Mouse (Mus musculus): ENCODE results near the gene Zfp385a. TPM values are rescaled to one million over a fixed set of nuclear protein-coding genes. Genes with fewer than 3 reads are reported as not detected.
A peak's percentile ranks its signal among the peaks of the same experiment; 100 is the strongest.

Zfp385a gene
- polyA plus RNA-seq, 1 experiment from 2014 or later, result 20.9 TPM

DNA sequence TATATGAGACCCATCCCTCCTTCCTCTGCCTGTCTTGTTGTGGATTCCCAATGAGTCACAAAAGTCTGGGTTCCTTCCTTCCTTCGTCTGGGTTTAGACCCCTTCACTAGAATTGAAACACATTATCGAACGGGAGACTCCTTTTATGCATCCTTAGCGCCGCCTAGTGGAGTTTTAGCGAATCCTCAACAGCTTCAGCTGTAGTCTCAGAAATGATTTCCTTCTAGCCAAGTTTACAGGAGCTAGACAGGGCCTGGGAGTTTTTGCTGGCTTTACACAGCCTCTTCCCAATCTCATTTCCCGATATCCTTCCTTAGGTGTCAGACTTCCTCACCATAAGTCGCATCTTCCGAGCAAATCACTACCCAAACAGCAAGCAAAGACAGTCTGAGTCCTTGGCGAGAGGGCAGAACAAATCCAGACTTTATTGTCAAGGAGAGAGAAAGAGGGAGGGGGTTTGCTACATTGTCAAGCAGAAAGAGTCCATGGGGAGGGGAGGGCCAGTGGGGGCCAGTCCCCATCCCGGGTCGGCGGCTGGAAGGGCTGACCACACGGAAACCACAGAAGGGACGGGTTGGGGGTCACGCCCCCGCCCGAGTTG lies 26.3 kb downstream of the Zfp385a start:
- Histone ChIP-seq H3K27ac (no peak overlapping the region; the same call in 1 of the 2 replicates), H3K4me1 (peaks cover 25% of the 10 kb centered on the region), H3K4me2 (replicated peaks) (peak overlapping the region; percentile 68), H3K9ac (0 out of 2 replicates have a peak overlapping the region, but pooled peaks have one; percentile 54), H3K27me3 (replicated peaks) (peaks cover 1% of the 10 kb centered on the region; the same call in 1 of the 2 replicates), H3K36me3 (peaks cover 32% of the 10 kb centered on the region), H3K4me3 (peak overlapping the region; percentile 26; the same call in 1 of the 2 replicates), H3K9me3 (no peaks in the 10 kb centered on the region)
- WGBS, result 11% methylated on average over 18 of the region's 18 CpGs
- no peak for ATAC-seq (ENCODE audit: low FRiP score, low read depth)

GRCm38 (mm10) chr15:103310365-103310910 lies 29.5 kb downstream of the Zfp385a start, which contains the start of gene Gpr84:
Gene Gpr84, minus strand, starts transcription at chr15:103310612.
- no peak for ATAC-seq (ENCODE audit: low FRiP score, low read depth)
- Histone ChIP-seq H3K27me3 (replicated peaks) (peaks cover 3% of the 10 kb centered on the region; the same call in 1 of the 2 replicates), H3K9me3 (no peaks in the 10 kb centered on the region), H3K4me2 (replicated peaks) (no peak within 1 kb of the TSS), H3K9ac (no peak within 1 kb of the TSS), H3K4me1 (peaks cover 40% of the 10 kb centered on the region), H3K27ac (no peak within 1 kb of the TSS), H3K4me3 (no peak within 1 kb of the TSS), H3K36me3 (no peaks in the 10 kb centered on the region)
- WGBS, result 73% methylated on average over 6 of the region's 6 CpGs

- Histone ChIP-seq H3K27me3 (replicated peaks) (peaks cover 3% of the 10 kb centered on the region; the same call in 1 of the 2 replicates), H3K4me2 (replicated peaks) (peak overlapping the region; percentile 30), H3K4me1 (peaks cover 38% of the 10 kb centered on the region), H3K9me3 (no peaks in the 10 kb centered on the region), H3K27ac (no peak overlapping the region), H3K36me3 (no peaks in the 10 kb centered on the region), H3K9ac (peak overlapping the region; percentile 40; the same call in 1 of the 2 replicates), H3K4me3 (no peak overlapping the region)
- 68% methylated on average over 26 of the region's 26 CpGs for WGBS
- no peak for ATAC-seq (ENCODE audit: low FRiP score, low read depth)
Measured at GRCm38 (mm10) chr15:103308876-103309580, 30.9 kb downstream of the Zfp385a start.

DNA sequence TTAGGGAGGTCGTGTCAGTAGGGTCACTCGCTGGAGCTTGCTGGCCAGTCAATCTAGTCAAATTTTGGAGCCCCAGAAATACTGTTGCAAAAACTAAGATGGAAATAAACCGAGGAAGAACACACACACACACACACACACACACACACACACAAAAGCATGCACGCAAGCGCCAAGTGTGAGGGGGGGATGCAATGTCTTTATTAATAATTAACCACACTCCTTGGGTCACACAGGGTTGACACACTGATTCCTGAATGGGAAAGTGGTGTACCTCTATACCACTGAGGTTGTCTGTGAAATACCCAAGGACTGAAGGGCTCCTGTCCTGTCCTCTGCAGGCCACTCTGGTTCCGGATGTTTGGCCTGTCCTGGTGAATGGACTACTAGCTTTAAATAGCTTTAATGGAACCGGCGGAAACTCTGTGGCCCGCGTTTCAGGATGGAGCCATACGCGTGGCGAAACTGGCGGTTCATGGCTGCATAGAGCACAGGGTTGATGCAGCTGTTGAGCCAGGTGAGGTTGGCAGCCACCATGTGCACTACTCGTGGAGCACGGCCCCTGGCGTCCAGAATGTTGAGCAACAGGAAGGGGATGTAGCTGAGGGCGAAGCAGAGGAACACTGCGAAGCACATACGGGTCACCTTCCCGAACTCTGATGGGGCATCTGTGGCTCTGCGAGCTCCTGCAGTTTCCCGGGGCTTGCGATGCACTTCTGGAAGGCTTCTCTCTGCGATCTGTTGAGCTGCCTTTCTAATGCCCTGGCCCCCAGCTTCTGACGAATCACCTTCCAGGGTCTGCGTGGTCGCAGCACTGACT lies 31.6 kb downstream of the Zfp385a start:
- Histone ChIP-seq H3K36me3 (no peaks in the 10 kb centered on the region), H3K9me3 (no peaks in the 10 kb centered on the region), H3K4me1 (peaks cover 41% of the 10 kb centered on the region), H3K4me3 (no peak overlapping the region), H3K9ac (peak overlapping the region; percentile 40; the same call in 1 of the 2 replicates), H3K27me3 (replicated peaks) (peaks cover 3% of the 10 kb centered on the region; the same call in 1 of the 2 replicates), H3K27ac (no peak overlapping the region), H3K4me2 (replicated peaks) (peak overlapping the region; percentile 30)
- 45% methylated on average over 28 of the region's 28 CpGs for WGBS
- ATAC-seq (ENCODE audit: low FRiP score, low read depth), result no peak

DNA sequence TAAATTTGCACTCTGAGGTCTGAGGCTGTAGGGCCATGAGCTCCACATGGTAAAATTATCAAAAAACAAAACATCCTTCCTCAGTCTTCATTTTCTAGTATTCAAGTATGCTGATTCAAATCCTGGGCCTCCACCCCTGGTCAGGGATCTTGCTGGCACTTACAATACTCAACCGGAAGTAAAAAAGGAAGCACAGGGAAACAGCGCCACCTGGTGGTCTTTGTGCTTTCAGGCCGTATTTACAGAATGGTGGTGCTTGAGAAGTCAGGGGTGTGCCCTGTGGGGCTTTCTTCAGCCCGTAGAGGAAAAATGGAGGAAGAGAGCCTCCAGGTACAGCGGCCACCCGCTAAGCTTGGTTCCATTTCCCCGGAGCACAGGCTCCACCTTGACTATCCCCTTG lies 32.8 kb downstream of the Zfp385a start:
- Histone ChIP-seq H3K36me3 (no peaks in the 10 kb centered on the region), H3K9me3 (no peaks in the 10 kb centered on the region), H3K9ac (0 out of 2 replicates have a peak overlapping the region, but pooled peaks have one; percentile 19), H3K4me2 (replicated peaks) (peak overlapping the region; percentile 35), H3K27me3 (replicated peaks) (peaks cover 3% of the 10 kb centered on the region; the same call in 1 of the 2 replicates), H3K4me3 (no peak overlapping the region), H3K27ac (no peak overlapping the region), H3K4me1 (peaks cover 52% of the 10 kb centered on the region)
- WGBS, result under 1% methylated on average over 7 of the region's 7 CpGs
- no peak for ATAC-seq (ENCODE audit: low FRiP score, low read depth)

DNA sequence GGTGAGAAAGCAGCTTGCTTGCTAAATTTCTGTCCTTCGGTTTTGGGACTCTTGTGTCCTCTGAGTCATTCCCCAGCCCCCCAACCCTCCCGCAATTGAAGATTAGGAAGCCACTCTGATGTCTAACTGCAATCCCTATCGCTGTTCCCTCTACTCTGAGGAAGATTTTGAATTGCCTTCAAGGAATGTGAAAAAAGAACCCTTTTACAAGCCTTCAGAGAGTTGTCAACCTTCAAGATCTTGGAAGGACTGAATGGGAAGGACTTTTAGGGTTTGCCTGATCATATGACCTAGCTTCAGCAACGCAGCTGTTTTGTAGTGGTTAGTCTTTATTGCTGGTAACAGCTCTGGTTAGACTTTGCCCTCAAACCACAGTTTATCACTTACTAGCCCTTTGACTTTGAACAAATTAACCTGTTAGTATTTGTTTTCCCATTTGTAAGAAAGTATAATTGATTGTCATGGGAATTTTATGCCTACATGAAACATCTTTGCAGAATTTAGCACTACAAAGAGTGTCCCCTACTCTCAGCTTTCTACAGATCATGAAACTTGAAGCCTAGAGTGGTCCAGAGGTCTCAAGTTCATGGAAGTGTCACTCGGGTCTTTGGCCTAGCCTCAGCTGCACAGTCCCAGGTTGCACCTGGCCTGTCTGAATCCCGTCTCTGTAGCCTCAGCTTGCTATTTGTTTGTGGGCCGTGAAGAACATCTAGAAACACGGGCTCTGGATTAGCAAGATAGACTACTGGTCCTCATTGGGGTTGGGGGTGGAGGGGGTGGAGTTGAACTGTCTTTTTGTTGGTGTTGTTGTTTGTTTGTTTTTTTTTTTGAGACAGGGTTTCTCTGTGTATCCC lies 33.9 kb downstream of the Zfp385a start:
- peaks cover 3% of the 10 kb centered on the region; the same call in 1 of the 2 replicates for H3K27me3 ChIP-seq (replicated peaks)
- H3K9me3 ChIP-seq, result no peaks in the 10 kb centered on the region
- H3K27ac ChIP-seq, result peak overlapping the region; percentile 99
- H3K4me1 ChIP-seq, result peaks cover 63% of the 10 kb centered on the region
- 16% methylated on average over 8 of the region's 8 CpGs for WGBS
- peak overlapping the region; percentile 25 for H3K4me3 ChIP-seq
- H3K4me2 ChIP-seq (replicated peaks), result peak overlapping the region; percentile 66
- H3K9ac ChIP-seq, result peak overlapping the region; percentile 59
- H3K36me3 ChIP-seq, result no peaks in the 10 kb centered on the region
- no peak for ATAC-seq (ENCODE audit: low FRiP score, low read depth)

DNA sequence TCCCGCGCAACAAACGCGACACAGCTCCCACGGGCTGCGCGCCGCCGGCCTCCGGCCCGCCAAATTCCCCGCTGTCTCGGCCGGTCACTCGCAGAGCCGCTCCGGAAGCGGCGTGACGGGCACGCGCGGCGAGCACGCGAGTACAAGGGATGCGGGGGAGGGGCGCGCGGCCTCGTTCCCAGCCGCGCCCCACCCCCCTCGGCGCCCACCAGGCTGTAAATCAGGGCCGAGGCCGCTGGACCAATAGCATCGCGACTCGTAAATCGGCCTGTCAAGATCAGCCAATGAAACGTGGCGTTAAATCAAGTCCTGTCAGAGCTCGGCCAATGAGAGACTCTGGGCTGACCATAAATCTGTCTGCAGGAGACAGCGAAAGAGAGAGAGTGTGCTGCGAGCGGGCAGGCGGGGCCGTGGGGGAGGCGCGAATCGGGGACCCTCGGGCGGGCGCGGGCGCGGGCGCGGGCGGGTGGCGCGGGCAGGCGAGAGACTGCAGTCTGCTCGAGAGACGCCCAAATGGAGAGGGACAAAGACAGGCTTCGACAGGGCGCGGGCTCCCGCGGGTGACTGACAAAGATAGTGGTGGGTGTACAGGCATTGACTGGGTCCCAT lies 34.7 kb downstream of the Zfp385a start:
- H3K27ac ChIP-seq, result peak overlapping the region; percentile 99
- peak overlapping the region; percentile 69 for H3K9ac ChIP-seq
- WGBS, result under 1% methylated on average over 71 of the region's 71 CpGs
- peak; percentile 90 for ATAC-seq (ENCODE audit: low FRiP score, low read depth)
- H3K4me3 ChIP-seq, result peak overlapping the region; percentile 25
- peaks cover 71% of the 10 kb centered on the region for H3K4me1 ChIP-seq
- H3K9me3 ChIP-seq, result no peaks in the 10 kb centered on the region
- peak overlapping the region; percentile 66 for H3K4me2 ChIP-seq (replicated peaks)
- no peaks in the 10 kb centered on the region for H3K36me3 ChIP-seq
- H3K27me3 ChIP-seq (replicated peaks), result peaks cover 3% of the 10 kb centered on the region; the same call in 1 of the 2 replicates

GRCm38 (mm10) chr15:103304616-103304969 lies 35.3 kb downstream of the Zfp385a start:
- Histone ChIP-seq H3K4me1 (peaks cover 77% of the 10 kb centered on the region), H3K9me3 (no peaks in the 10 kb centered on the region), H3K4me3 (peak overlapping the region; percentile 25), H3K4me2 (replicated peaks) (peak overlapping the region; percentile 66), H3K9ac (peak overlapping the region; percentile 69), H3K27me3 (replicated peaks) (peaks cover 3% of the 10 kb centered on the region; the same call in 1 of the 2 replicates), H3K36me3 (no peaks in the 10 kb centered on the region), H3K27ac (peak overlapping the region; percentile 99)
- ATAC-seq (ENCODE audit: low FRiP score, low read depth), result peak; percentile 7
- 0% methylated on average over 9 of the region's 9 CpGs for WGBS

DNA sequence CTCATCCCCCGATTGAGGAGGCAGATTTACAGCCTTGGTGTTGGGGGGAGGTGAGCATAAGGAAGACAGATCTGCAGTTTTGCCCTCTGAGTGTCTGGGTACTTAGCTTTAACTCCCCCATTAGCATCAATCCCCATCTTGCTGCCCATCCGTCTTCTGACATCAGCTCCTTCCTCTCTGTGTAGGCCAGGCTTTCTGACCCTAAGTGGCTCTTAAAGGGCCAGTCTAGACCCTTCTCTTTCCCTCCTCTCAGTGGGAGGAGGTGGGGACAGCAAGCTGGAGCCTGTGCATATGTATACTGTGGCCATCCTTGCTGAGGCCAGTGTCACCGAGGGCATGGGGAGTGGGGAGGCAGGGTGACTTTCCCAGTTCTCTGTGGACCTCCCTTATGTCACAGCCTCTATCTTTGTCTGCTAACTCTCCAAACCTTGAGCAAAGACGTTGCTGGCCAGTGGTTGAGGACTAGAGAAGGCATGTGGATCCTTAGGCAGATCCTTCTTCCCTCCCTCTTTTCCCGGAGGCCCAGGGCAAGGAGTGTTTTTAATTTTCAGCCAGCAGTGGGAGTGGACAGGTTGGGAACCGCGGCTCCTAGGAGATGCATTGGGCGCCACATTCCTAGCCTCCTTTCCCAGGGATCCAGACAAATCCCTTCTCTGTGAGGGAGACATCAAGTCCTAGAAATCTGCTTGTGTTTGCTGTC lies 35.8 kb downstream of the Zfp385a start:
- peak overlapping the region; percentile 25; the same call in 1 of the 2 replicates for H3K4me3 ChIP-seq
- H3K27ac ChIP-seq, result peak overlapping the region; percentile 99
- H3K9ac ChIP-seq, result peak overlapping the region; percentile 69
- peaks cover 83% of the 10 kb centered on the region for H3K4me1 ChIP-seq
- H3K9me3 ChIP-seq, result no peaks in the 10 kb centered on the region
- under 1% methylated on average over 8 of the region's 8 CpGs for WGBS
- ATAC-seq (ENCODE audit: low FRiP score, low read depth), result no peak
- H3K27me3 ChIP-seq (replicated peaks), result peaks cover 3% of the 10 kb centered on the region; the same call in 1 of the 2 replicates
- peak overlapping the region; percentile 66 for H3K4me2 ChIP-seq (replicated peaks)
- H3K36me3 ChIP-seq, result no peaks in the 10 kb centered on the region

GRCm38 (mm10) chr15:103302341-103303021 lies 37.4 kb downstream of the Zfp385a start:
- Histone ChIP-seq H3K9ac (peak overlapping the region; percentile 52; the same call in 1 of the 2 replicates), H3K4me1 (peaks cover 93% of the 10 kb centered on the region), H3K36me3 (no peaks in the 10 kb centered on the region), H3K4me3 (no peak overlapping the region), H3K27ac (peak overlapping the region; percentile 99), H3K4me2 (replicated peaks) (peak overlapping the region; percentile 66), H3K27me3 (replicated peaks) (no peaks in the 10 kb centered on the region), H3K9me3 (no peaks in the 10 kb centered on the region)
- no peak for ATAC-seq (ENCODE audit: low FRiP score, low read depth)
- 3% methylated on average over 6 of the region's 6 CpGs for WGBS
